Mouse (Mus musculus) lung, adult 2 months (tissue): ENCODE results near the gene Nudt22. TPM values are rescaled to one million over a fixed set of nuclear protein-coding genes. Genes with fewer than 3 reads are reported as not detected.

ENCODE experiments used
- DNase-seq: peaks from one replicate; pipeline ENCODE4 v3.0.0; 2022
- H3K4me1 ChIP-seq: fragments of 200-500 bp; 2 replicates; pipeline ENCODE4 v1.6.1; 2011; ENCODE audit warnings: low read length; ENCODE audit not compliant: control insufficient read depth, insufficient read depth
- H3K4me3 ChIP-seq: fragments of 200-500 bp; replicated peaks from 2 replicates; pipeline ENCODE3; 2011; ENCODE audit warnings: low read depth, mild to moderate bottlenecking, control low read depth, low read length; ENCODE audit errors: extremely low read depth
- CTCF ChIP-seq: fragments of 200-500 bp; IDR thresholded peaks from 2 replicates; pipeline ENCODE4 v1.5.1; 2011; ENCODE audit warnings: mild to moderate bottlenecking, low read length, control low read depth; ENCODE audit not compliant: insufficient read depth
- POLR2A ChIP-seq: fragments of 200-500 bp; IDR thresholded peaks from 2 replicates; pipeline ENCODE4 v1.6.1; 2011; ENCODE audit warnings: low read depth, mild to moderate bottlenecking, control low read depth, low read length, borderline replicate concordance; ENCODE audit errors: extremely low read depth
- WGBS: fragments of 180-500 bp; shearing (Covaris S2); methylation state at CpG from one replicate; pipeline ENCODE4 v1.1.7; 2018; 5-methylcytosine and 5-hydroxymethylcytosine counted together
- polyA plus RNA-seq: library from polyadenylated mRNA; depleted of rRNA; stranded (reverse); fragments of >200 nt; gene quantifications from 2 replicates; pipeline ENCODE4 v1.2.3, GENCODE M21; 2012; rRNA removed

Nudt22 gene
- polyA plus RNA-seq, 1 experiment: 29.9 TPM

DNA sequence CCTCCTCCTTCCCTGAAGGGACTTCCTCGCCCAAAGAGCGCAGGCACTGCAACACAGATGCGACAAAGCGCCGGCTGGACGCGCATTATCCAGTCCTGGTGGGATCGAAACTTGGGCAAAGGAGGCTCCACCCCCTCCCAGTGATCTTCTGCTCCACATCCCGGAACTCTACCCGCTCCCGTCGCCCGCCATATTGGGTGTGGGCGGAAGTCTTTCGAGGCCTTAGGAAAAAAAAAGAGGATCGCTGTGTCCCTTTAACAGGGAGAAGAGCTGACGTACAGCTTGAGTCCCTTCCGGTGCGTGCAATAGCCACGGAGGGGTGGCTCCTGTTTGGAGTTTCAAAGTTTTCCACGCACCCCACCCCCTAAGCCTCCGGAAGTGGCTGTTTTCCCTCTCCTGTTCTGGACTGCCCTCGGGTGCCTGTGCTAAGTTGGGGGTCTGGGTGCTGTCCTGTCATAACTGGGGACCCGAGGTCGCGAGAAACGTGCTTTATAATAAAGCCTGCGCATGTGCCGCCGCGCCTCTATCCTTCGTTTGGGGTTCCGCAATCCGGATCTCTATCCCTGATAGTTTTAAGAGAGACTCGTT is 44.4 kb downstream of the Nudt22 start:
- TF ChIP-seq POLR2A: peak; percentile 84
- TF ChIP-seq CTCF: no peak
- Histone ChIP-seq H3K4me1 (peaks cover 11% of the 10 kb centered on the region), H3K4me3 (peak overlapping the region; percentile 91)
- DNase-seq: peak; percentile 93
- under 1% methylated on average over 35 of the region's 35 CpGs for WGBS

DNA sequence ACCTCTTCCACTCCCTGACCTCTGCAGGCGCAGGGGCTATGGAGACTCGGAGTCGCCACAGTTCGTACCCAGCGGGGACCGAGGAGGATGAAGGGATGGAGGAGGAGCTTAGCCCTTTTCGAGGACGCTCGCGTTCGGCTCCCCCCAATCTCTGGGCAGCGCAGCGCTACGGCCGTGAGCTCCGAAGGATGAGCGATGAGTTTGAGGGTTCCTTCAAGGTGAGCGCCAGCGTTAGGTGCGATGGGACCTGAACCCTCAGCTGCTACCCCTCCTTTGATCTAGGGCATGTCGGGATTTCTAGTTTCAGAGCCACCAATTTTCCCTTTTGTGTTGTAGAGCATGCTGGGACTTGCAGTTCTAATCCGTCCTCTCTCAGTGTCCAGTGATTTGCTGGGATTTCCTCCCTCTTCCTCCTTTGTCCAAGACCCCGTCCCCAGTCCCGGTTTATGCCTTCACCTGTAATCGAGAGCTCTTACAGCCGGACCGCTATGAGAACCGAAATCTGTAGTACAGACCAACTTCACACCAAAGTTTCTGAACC is 45.2 kb downstream of the Nudt22 start:
- Histone ChIP-seq H3K4me3 (peak overlapping the region; percentile 91), H3K4me1 (peaks cover 11% of the 10 kb centered on the region)
- TF ChIP-seq CTCF (no peak), POLR2A (peak; percentile 85; the same call in 1 of the 2 replicates)
- peak; percentile 68 for DNase-seq
- under 1% methylated on average over 28 of the region's 28 CpGs for WGBS

- no peak for TF ChIP-seq CTCF
- TF ChIP-seq POLR2A: no peak
- Histone ChIP-seq H3K4me1 (peaks cover 11% of the 10 kb centered on the region), H3K4me3 (no peak overlapping the region)
- WGBS: 51% methylated on average over 5 of the region's 5 CpGs
- DNase-seq: no peak
Observed at GRCm38 (mm10) chr19:6949951-6950350, 46.0 kb downstream of the Nudt22 start.

- TF ChIP-seq POLR2A: no peak
- TF ChIP-seq CTCF: no peak
- Histone ChIP-seq H3K4me1 (peaks cover 11% of the 10 kb centered on the region), H3K4me3 (no peak overlapping the region)
- WGBS: 85% methylated on average over 5 of the region's 5 CpGs
- no peak for DNase-seq
Observed at GRCm38 (mm10) chr19:6949532-6949931, 46.4 kb downstream of the Nudt22 start.

DNA sequence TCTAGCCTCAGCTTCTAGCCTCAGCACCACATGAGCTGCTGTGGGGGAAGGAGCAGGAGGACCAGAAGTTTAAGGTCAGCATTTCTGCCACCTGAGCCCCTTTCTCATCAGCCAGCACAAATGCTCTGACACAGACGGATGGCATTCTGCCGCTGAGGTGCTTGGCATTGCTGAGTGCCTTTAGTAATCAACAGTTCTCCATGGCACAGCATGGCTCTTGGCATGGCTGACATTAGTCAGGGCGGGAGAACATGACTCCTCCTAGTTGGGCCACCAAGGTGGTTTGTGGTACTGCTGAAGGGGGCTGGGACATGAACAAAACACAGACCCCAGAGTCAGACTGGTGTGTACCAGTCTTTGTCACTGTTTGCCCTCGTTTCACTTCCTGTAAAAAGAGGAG is 47.7 kb downstream of the Nudt22 start:
- H3K4me3 ChIP-seq: no peak overlapping the region
- H3K4me1 ChIP-seq: peaks cover 5% of the 10 kb centered on the region
- TF ChIP-seq POLR2A (no peak), CTCF (no peak)
- WGBS: 66% methylated on average over 4 of the region's 4 CpGs
- DNase-seq: no peak

GRCm38 (mm10) chr19:6947742-6948141 is 48.2 kb downstream of the Nudt22 start:
- no peak for DNase-seq
- 66% methylated on average over 4 of the region's 4 CpGs for WGBS
- peaks cover 3% of the 10 kb centered on the region for H3K4me1 ChIP-seq
- H3K4me3 ChIP-seq: no peak overlapping the region
- TF ChIP-seq POLR2A: no peak
- TF ChIP-seq CTCF: no peak

- TF ChIP-seq CTCF (no peak), POLR2A (no peak)
- peaks cover 7% of the 10 kb centered on the region; the same call in 1 of the 2 replicates for H3K4me1 ChIP-seq
- DNase-seq: no peak
- WGBS: 92% methylated on average over 6 of the region's 6 CpGs
- no peak overlapping the region for H3K4me3 ChIP-seq
Observed at GRCm38 (mm10) chr19:6943709-6944108, 52.2 kb downstream of the Nudt22 start.

Other genes with a start within 250 kb of the Nudt22 start
- gene Rps6ka4, start 155.5 kb downstream of the Nudt22 start, polyA plus RNA-seq: 45.9 and 49.8 TPM in 2 replicates
- gene Ccdc88b, start 137.9 kb downstream of the Nudt22 start, polyA plus RNA-seq: 17.3 and 19.9 TPM in 2 replicates
- 115 and 120 TPM in 2 replicates for gene Trmt112, start 86.4 kb downstream of the Nudt22 start, polyA plus RNA-seq
- 110 and 148 TPM in 2 replicates for gene Prdx5, start 86.0 kb downstream of the Nudt22 start, polyA plus RNA-seq
- gene Esrra, start 74.3 kb downstream of the Nudt22 start, polyA plus RNA-seq: 42.9 and 43.8 TPM in 2 replicates
- 0.16 and 0.49 TPM in 2 replicates for gene Catsperz, start 70.7 kb downstream of the Nudt22 start, polyA plus RNA-seq
- gene Kcnk4, start 61.6 kb downstream of the Nudt22 start, polyA plus RNA-seq: 0.17 TPM in 1 of 2 replicates, not detected in the other
- gene Bad, start 54.3 kb downstream of the Nudt22 start, polyA plus RNA-seq: 57.3 and 75.5 TPM in 2 replicates
- gene Gpr137, start 53.6 kb downstream of the Nudt22 start, polyA plus RNA-seq: 77.6 and 85.1 TPM in 2 replicates
- gene Ppp1r14b, start 21.1 kb downstream of the Nudt22 start, polyA plus RNA-seq: 47.1 and 53.6 TPM in 2 replicates
- 109 and 124 TPM in 2 replicates for gene Plcb3, start 19.6 kb downstream of the Nudt22 start, polyA plus RNA-seq
- 42.3 and 51.3 TPM in 2 replicates for gene Fkbp2, start 15.6 kb downstream of the Nudt22 start, polyA plus RNA-seq
- 30.1 and 35.3 TPM in 2 replicates for gene Vegfb, start 8.5 kb downstream of the Nudt22 start, polyA plus RNA-seq
- gene Dnajc4, start 3.5 kb downstream of the Nudt22 start, polyA plus RNA-seq: 36.9 and 38.9 TPM in 2 replicates
- 15.1 and 15.6 TPM in 2 replicates for gene Trpt1, start within 50 bp of the Nudt22 start, polyA plus RNA-seq
- gene Fermt3, start 23.4 kb upstream of the Nudt22 start, polyA plus RNA-seq: 36.8 and 41.6 TPM in 2 replicates
- gene Stip1, start 43.9 kb upstream of the Nudt22 start, polyA plus RNA-seq: 25.0 and 31.4 TPM in 2 replicates
- 42.0 and 44.3 TPM in 2 replicates for gene Macrod1, start 60.7 kb upstream of the Nudt22 start, polyA plus RNA-seq
- gene Flrt1, start 109.6 kb upstream of the Nudt22 start, polyA plus RNA-seq: 0.29 and 0.40 TPM in 2 replicates
- 74.5 and 82.0 TPM in 2 replicates for gene Otub1, start 210.2 kb upstream of the Nudt22 start, polyA plus RNA-seq
- 984 and 1,290 TPM in 2 replicates for gene Cox8a, start 221.5 kb upstream of the Nudt22 start, polyA plus RNA-seq
- gene Naa40, start 245.1 kb upstream of the Nudt22 start, polyA plus RNA-seq: 14.9 and 18.5 TPM in 2 replicates